Mouse (Mus musculus) ES-E14 (cell line): Measurements from ENCODE around the gene Syp.

Experiments used
- CHD2 ChIP-seq: IDR thresholded peaks from 2 replicates; pipeline ENCODE4 v1.6.1; 2014; ENCODE audit warnings: mild to moderate bottlenecking, low read depth, low read length, inconsistent platforms
- HCFC1 ChIP-seq: IDR thresholded peaks from 2 replicates; pipeline ENCODE4 v1.6.1; 2012; ENCODE audit warnings: low read length, inconsistent platforms, borderline replicate concordance; ENCODE audit not compliant: insufficient read depth
- MAFK ChIP-seq: IDR thresholded peaks from 2 replicates; pipeline ENCODE4 v1.6.1; 2014; ENCODE audit warnings: mild to moderate bottlenecking, low read depth, low read length, inconsistent platforms; ENCODE audit not compliant: insufficient read depth
- ZNF384 ChIP-seq: IDR thresholded peaks from 2 replicates; pipeline ENCODE4 v1.6.1; 2012; ENCODE audit warnings: low read depth, low read length, inconsistent platforms

DNA sequence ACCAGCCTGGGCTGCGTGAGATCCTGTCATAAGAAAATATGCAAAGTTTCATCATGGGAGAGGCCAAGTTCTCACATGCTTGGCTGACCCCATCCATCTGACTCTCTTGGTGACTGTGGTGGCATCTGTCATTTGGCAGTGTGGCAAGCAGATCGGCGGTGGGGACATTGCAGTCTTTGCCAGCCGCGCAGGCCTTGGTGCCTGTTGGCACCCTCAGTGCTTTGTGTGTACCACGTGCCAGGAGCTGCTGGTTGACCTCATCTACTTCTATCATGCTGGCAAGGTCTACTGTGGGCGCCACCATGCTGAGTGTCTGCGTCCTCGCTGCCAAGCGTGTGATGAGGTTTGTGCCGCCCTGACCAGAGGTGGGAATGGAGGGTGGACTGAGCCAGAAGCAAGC, 26.5 kb downstream of the Syp start:
- TF ChIP-seq MAFK (no peak), HCFC1 (no peak), ZNF384 (no peak), CHD2 (no peak)
